Mouse (Mus musculus) embryonic facial prominence, embryonic 13.5 days (tissue): ENCODE measurements around the gene Sorl1. TPM values are rescaled to one million over a fixed set of nuclear protein-coding genes. Genes with fewer than 3 reads are reported as not detected.

Source experiments
- ATAC-seq: fragments of 200-750 bp; cut with Nextera tagmentation; 2 replicates; pipeline ENCODE4 v1.8.0; 2017; ENCODE audit warnings: low read depth; ENCODE audit not compliant: insufficient number of reproducible peaks, insufficient read depth, low FRiP score, low TSS enrichment
- H3K27ac ChIP-seq: fragments of 300-500 bp; sonication (generic); 2 replicates; pipeline ENCODE4 v1.5.1; 2015; ENCODE audit warnings: moderate library complexity, mild to moderate bottlenecking, inconsistent platforms
- H3K27me3 ChIP-seq: fragments of 300-500 bp; sonication (generic); 2 replicates; pipeline ENCODE4 v1.6.1; 2015; ENCODE audit warnings: mild to moderate bottlenecking, inconsistent platforms
- H3K36me3 ChIP-seq: fragments of 300-500 bp; sonication (generic); 2 replicates; pipeline ENCODE4 v1.6.1; 2015; ENCODE audit warnings: mild to moderate bottlenecking, inconsistent platforms
- H3K4me1 ChIP-seq: fragments of 300-500 bp; sonication (generic); 2 replicates; pipeline ENCODE4 v1.6.1; 2015; ENCODE audit warnings: inconsistent platforms
- H3K4me2 ChIP-seq: fragments of 300-500 bp; sonication (generic); 2 replicates; pipeline ENCODE4 v1.6.1; 2015; ENCODE audit warnings: moderate library complexity, mild to moderate bottlenecking, inconsistent platforms
- H3K4me3 ChIP-seq: fragments of 300-500 bp; sonication (generic); 2 replicates; pipeline ENCODE4 v1.5.1; 2015; ENCODE audit warnings: mild to moderate bottlenecking, inconsistent platforms
- H3K9ac ChIP-seq: fragments of 300-500 bp; sonication (generic); 2 replicates; pipeline ENCODE4 v1.6.1; 2015; ENCODE audit warnings: mild to moderate bottlenecking, inconsistent platforms
- H3K9me3 ChIP-seq: fragments of 300-500 bp; sonication (generic); 2 replicates; pipeline ENCODE4 v1.6.1; 2016; ENCODE audit warnings: inconsistent platforms
- WGBS: fragments of 180-500 bp; shearing (Covaris S2); methylation state at CpG from one replicate; pipeline ENCODE4 v1.1.7; 2015; ENCODE audit warnings: mixed read lengths; 5-methylcytosine and 5-hydroxymethylcytosine counted together
- polyA plus RNA-seq: library from polyadenylated mRNA; unstranded; fragments of >200 nt; fragmentation: Nextera tagmentation; extraction: Ambion mirVana; gene quantifications from 2 replicates; pipeline ENCODE4 v1.2.1, GENCODE M21; 2015

Sorl1 gene
- polyA plus RNA-seq, 1 experiment from 2014 or later, result 6.6 TPM

GRCm38 (mm10) chr9:41929986-41930385 is 194.1 kb downstream of the Sorl1 start:
- WGBS, result 47% methylated on average over 5 of the region's 5 CpGs
- no peak overlapping the region for H3K4me2 ChIP-seq
- no peak overlapping the region for H3K27ac ChIP-seq
- no peak overlapping the region for H3K4me3 ChIP-seq
- no peak for ATAC-seq
- H3K9ac ChIP-seq, result no peak overlapping the region
- no peaks in the 10 kb centered on the region for H3K36me3 ChIP-seq
- H3K4me1 ChIP-seq, result peaks cover 29% of the 10 kb centered on the region
- no peaks in the 10 kb centered on the region for H3K27me3 ChIP-seq
- no peaks in the 10 kb centered on the region for H3K9me3 ChIP-seq

GRCm38 (mm10) chr9:41925721-41926120 is 198.4 kb downstream of the Sorl1 start:
- H3K4me3 ChIP-seq, result no peak overlapping the region
- H3K4me2 ChIP-seq, result no peak overlapping the region

GRCm38 (mm10) chr9:41924140-41924539 is 200.0 kb downstream of the Sorl1 start:
- Histone ChIP-seq H3K4me3 (no peak overlapping the region), H3K9me3 (no peaks in the 10 kb centered on the region), H3K27ac (peak overlapping the region; percentile 91), H3K27me3 (no peaks in the 10 kb centered on the region), H3K36me3 (no peaks in the 10 kb centered on the region), H3K9ac (no peak overlapping the region), H3K4me1 (peaks cover 21% of the 10 kb centered on the region), H3K4me2 (no peak overlapping the region)
- no peak for ATAC-seq
- 18% methylated on average over 2 of the region's 2 CpGs for WGBS

More at GRCm38 (mm10) chr9:41925721-41926120, 198.4 kb downstream of the Sorl1 start:
- H3K27ac ChIP-seq, result peak overlapping the region; percentile 14; the same call in 1 of the 2 replicates
- no peaks in the 10 kb centered on the region for H3K9me3 ChIP-seq
- no peaks in the 10 kb centered on the region for H3K27me3 ChIP-seq
- WGBS, result 69% methylated on average over 4 of the region's 4 CpGs
- no peak for ATAC-seq
- H3K9ac ChIP-seq, result no peak overlapping the region
- peaks cover 14% of the 10 kb centered on the region for H3K4me1 ChIP-seq
- no peaks in the 10 kb centered on the region for H3K36me3 ChIP-seq

DNA sequence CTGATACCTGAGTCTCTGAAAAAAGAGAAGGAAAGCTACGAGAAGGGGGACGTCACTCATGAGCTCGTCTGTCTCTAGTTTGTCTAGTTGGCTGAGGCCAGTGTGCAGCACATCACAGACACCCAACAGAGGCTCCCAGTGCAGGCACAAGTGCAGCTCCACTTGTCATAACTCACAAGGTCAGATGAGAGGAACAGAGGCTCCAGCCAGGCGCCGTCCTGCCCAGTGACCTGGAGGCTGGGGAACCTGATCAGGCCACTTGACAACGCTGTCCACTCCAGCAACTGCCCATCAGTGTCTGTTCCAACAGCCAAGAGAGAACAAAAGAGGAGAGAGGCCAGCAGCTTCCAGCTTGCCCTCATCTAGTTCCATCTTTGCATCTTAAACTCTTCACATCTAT is 201.7 kb downstream of the Sorl1 start:
- no peak for ATAC-seq
- no peak overlapping the region for H3K4me2 ChIP-seq
- WGBS, result 70% methylated on average over 6 of the region's 6 CpGs

GRCm38 (mm10) chr9:41918657-41919380 is 205.3 kb downstream of the Sorl1 start:
- no peak overlapping the region for H3K9ac ChIP-seq
- WGBS, result 49% methylated on average over 14 of the region's 14 CpGs
- no peaks in the 10 kb centered on the region for H3K27me3 ChIP-seq
- peaks cover 18% of the 10 kb centered on the region for H3K4me1 ChIP-seq
- no peaks in the 10 kb centered on the region for H3K9me3 ChIP-seq
- H3K4me2 ChIP-seq, result 0 out of 2 replicates have a peak overlapping the region, but pooled peaks have one; percentile 3
- H3K27ac ChIP-seq, result peak overlapping the region; percentile 68
- no peak overlapping the region for H3K4me3 ChIP-seq
- no peaks in the 10 kb centered on the region for H3K36me3 ChIP-seq
- no peak for ATAC-seq

More for the DNA sequence above, 201.7 kb downstream of the Sorl1 start:
- H3K27me3 ChIP-seq, result no peaks in the 10 kb centered on the region
- no peaks in the 10 kb centered on the region for H3K36me3 ChIP-seq
- peaks cover 32% of the 10 kb centered on the region for H3K4me1 ChIP-seq
- H3K4me3 ChIP-seq, result no peak overlapping the region
- H3K27ac ChIP-seq, result no peak overlapping the region
- no peaks in the 10 kb centered on the region for H3K9me3 ChIP-seq
- no peak overlapping the region for H3K9ac ChIP-seq

GRCm38 (mm10) chr9:41918155-41918554 is 205.9 kb downstream of the Sorl1 start:
- no peak overlapping the region for H3K27ac ChIP-seq
- no peaks in the 10 kb centered on the region for H3K27me3 ChIP-seq
- ATAC-seq, result no peak
- H3K9me3 ChIP-seq, result no peaks in the 10 kb centered on the region
- H3K4me2 ChIP-seq, result no peak overlapping the region
- WGBS, result 56% methylated on average over 4 of the region's 4 CpGs
- H3K36me3 ChIP-seq, result no peaks in the 10 kb centered on the region
- peaks cover 18% of the 10 kb centered on the region for H3K4me1 ChIP-seq
- no peak overlapping the region for H3K4me3 ChIP-seq
- H3K9ac ChIP-seq, result no peak overlapping the region

DNA sequence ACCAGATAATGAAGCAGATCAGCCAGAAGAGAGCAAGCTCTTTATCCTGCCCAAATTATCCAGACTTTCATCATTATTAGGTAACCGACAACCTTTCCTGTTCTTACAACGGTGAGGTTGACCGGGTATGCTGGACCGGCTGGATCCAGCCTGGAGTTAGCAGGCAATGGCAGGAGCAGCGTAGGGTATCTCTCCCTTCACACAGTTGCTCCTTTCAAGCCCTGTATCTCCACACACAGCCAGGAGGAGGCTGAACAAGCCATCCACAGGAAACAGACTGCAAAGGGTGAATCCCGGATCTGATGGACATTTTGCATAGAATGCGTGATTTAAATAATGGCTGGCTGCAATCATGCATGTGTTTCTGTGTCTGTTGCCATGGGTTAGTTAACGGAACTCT is 208.5 kb downstream of the Sorl1 start:
- Histone ChIP-seq H3K27me3 (no peaks in the 10 kb centered on the region), H3K9ac (no peak overlapping the region), H3K4me3 (no peak overlapping the region), H3K27ac (no peak overlapping the region), H3K9me3 (no peaks in the 10 kb centered on the region), H3K36me3 (no peaks in the 10 kb centered on the region), H3K4me1 (peaks cover 25% of the 10 kb centered on the region), H3K4me2 (no peak overlapping the region)
- ATAC-seq, result no peak
- 76% methylated on average over 8 of the region's 8 CpGs for WGBS

Other genes starting within 250 kb of the Sorl1 start
- 43.4 and 44.7 TPM in 2 replicates for gene Sc5d, start 140.0 kb upstream of the Sorl1 start, polyA plus RNA-seq